Mouse (Mus musculus): ENCODE data around the gene Hsd17b6. TPM values are rescaled to one million over a fixed set of nuclear protein-coding genes. Genes with fewer than 3 reads are reported as not detected.
A peak's percentile ranks its signal among the peaks of the same experiment; 100 is the strongest.

The Hsd17b6 gene
- polyA plus RNA-seq, 1 experiment from 2014 or later, result not detected

DNA sequence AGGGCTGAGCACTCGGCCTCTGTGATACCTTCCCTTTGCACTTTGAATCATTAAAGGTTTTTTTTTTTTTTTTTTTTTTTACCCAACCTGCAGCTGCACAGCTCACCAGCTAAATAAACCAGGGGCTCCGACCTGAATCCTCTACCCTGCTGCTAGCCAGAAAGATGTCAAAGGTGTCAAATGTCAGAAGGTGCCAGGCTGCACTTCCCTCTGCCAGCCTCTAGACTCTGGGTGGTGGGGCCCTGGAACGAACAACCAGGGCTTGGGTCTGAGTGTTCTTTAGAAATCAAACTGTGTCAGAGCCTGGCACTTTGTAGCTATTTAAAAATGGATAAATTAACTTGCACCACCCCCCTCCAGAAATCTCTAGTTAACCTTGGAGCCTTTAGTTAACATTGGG, 45.0 kb downstream of the Hsd17b6 start:
- no peak overlapping the region for H3K27ac ChIP-seq (ENCODE audit: low read depth, low read length)

DNA sequence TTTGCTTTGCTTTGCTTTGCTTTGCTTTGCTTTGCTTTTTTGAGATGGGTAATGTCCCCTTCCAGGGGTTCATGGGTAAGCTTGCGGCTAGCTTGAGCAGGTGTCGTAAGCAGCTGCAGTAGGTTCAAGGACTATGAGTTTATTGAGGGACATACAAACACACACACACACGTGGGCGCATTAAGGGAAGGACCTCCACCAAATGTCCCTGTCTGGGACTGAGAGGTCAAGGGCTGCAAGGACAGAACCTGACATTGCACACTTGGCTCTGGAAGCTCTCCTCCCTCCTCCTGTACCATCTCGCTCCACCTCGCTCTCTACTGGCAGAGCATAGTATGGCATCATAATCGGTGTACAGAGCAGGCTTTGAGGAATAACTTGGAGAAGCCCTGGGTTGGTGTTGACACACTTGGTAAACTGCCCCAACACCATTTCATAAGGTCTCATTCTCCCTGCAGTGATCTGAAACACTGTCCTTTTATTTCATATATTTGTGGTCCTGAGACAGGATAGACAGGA, 48.2 kb downstream of the Hsd17b6 start:
- Histone ChIP-seq H3K27me3 (ENCODE audit: control insufficient read depth, insufficient read depth, low read length) (no peaks in the 10 kb centered on the region), H3K9me3 (ENCODE audit: control insufficient read depth, low read length) (no peaks in the 10 kb centered on the region), H3K9ac (ENCODE audit: low read depth, low read length) (no peak overlapping the region), H3K4me1 (ENCODE audit: control insufficient read depth, insufficient read depth, low read length) (0 out of 2 replicates have a peak, but pooled peaks cover 4% of the 10 kb centered on the region), H3K36me3 (ENCODE audit: control insufficient read depth, insufficient read depth, low read length) (no peaks in the 10 kb centered on the region), H3K27ac (ENCODE audit: low read depth, low read length) (no peak overlapping the region), H3K4me3 (ENCODE audit: low read length) (no peak overlapping the region), H3K4me2 (replicated peaks; ENCODE audit: low read depth, low read length) (no peak overlapping the region)
- WGBS, result 93% methylated on average over 7 of the region's 7 CpGs
- no peak for ATAC-seq (ENCODE audit: low FRiP score, low TSS enrichment)

More for the DNA sequence above, 45.0 kb downstream of the Hsd17b6 start:
- ATAC-seq (ENCODE audit: low FRiP score, low TSS enrichment), result no peak
- Histone ChIP-seq H3K4me3 (ENCODE audit: low read length) (no peak overlapping the region), H3K9ac (ENCODE audit: low read depth, low read length) (no peak overlapping the region), H3K36me3 (ENCODE audit: control insufficient read depth, insufficient read depth, low read length) (no peaks in the 10 kb centered on the region), H3K4me1 (ENCODE audit: control insufficient read depth, insufficient read depth, low read length) (no peaks in the 10 kb centered on the region), H3K27me3 (ENCODE audit: control insufficient read depth, insufficient read depth, low read length) (no peaks in the 10 kb centered on the region), H3K4me2 (replicated peaks; ENCODE audit: low read depth, low read length) (no peak overlapping the region), H3K9me3 (ENCODE audit: control insufficient read depth, low read length) (no peaks in the 10 kb centered on the region)
- WGBS, result 63% methylated on average over 3 of the region's 3 CpGs

DNA sequence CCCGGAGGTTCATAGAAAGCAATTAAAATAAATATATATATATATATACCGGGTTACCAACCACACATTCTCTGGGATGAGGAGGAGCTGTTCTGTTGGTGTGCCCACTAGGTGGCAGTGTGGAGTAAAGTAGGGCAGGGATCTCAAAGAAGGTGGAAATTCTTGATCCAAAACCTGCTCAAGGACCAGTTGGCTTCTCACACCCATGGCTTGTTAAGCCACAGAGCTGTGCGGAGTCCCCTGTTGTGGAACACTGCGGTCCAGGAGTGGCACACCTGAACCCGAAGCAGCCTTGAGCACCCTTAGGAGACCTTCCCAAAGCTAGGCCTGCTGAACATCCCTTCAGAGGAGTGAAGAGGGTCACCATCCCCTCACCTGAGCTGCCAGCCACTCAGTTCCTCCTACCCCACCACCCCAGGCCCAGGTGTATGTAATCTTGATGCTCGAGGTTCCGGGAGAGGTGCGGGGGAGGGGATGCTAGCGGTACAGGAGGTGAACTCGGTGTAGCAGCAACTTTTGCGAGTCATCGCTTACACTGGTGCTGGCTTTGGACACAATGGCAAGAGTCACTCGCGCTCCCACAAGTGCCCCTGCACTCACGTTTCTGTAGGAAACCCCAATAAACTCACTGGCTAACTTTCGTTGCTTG, 51.1 kb downstream of the Hsd17b6 start:
- H3K4me2 ChIP-seq (replicated peaks; ENCODE audit: low read depth, low read length), result no peak overlapping the region

DNA sequence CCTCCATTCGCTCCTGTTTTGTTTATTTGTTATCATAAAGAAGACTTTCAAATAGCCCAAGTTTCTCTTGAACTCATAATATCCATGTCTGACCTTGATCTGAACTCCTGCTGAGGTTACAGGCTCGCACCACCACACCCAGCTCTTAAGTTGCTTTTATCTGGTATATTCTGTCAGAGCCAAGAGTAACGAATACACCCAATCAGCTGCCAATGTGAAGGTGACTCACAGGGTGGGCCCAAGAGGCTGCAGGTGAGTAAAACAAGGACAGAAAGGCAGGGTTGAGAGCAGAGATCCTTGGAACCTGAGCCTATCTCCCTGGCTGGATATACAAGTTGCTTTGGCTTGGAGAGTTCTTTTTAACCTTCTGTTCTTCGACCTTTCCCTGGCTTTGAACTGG, 52.4 kb downstream of the Hsd17b6 start:
- Histone ChIP-seq H3K9ac (ENCODE audit: low read depth, low read length) (no peak overlapping the region), H3K4me3 (ENCODE audit: low read length) (no peak overlapping the region), H3K4me1 (ENCODE audit: control insufficient read depth, insufficient read depth, low read length) (0 out of 2 replicates have a peak, but pooled peaks cover 4% of the 10 kb centered on the region), H3K4me2 (replicated peaks; ENCODE audit: low read depth, low read length) (no peak overlapping the region), H3K36me3 (ENCODE audit: control insufficient read depth, insufficient read depth, low read length) (no peaks in the 10 kb centered on the region), H3K27ac (ENCODE audit: low read depth, low read length) (no peak overlapping the region), H3K9me3 (ENCODE audit: control insufficient read depth, low read length) (no peaks in the 10 kb centered on the region), H3K27me3 (ENCODE audit: control insufficient read depth, insufficient read depth, low read length) (no peaks in the 10 kb centered on the region)
- ATAC-seq (ENCODE audit: low FRiP score, low TSS enrichment), result no peak
- 74% methylated on average over 4 of the region's 4 CpGs for WGBS

More for the DNA sequence above, 51.1 kb downstream of the Hsd17b6 start:
- H3K27ac ChIP-seq (ENCODE audit: low read depth, low read length), result no peak overlapping the region
- no peak overlapping the region for H3K9ac ChIP-seq (ENCODE audit: low read depth, low read length)
- H3K36me3 ChIP-seq (ENCODE audit: control insufficient read depth, insufficient read depth, low read length), result no peaks in the 10 kb centered on the region
- peak; percentile 57; the same call in 1 of the 2 replicates for ATAC-seq (ENCODE audit: low FRiP score, low TSS enrichment)
- H3K27me3 ChIP-seq (ENCODE audit: control insufficient read depth, insufficient read depth, low read length), result no peaks in the 10 kb centered on the region
- 0 out of 2 replicates have a peak, but pooled peaks cover 4% of the 10 kb centered on the region for H3K4me1 ChIP-seq (ENCODE audit: control insufficient read depth, insufficient read depth, low read length)
- no peak overlapping the region for H3K4me3 ChIP-seq (ENCODE audit: low read length)
- 61% methylated on average over 16 of the region's 16 CpGs for WGBS
- H3K9me3 ChIP-seq (ENCODE audit: control insufficient read depth, low read length), result no peaks in the 10 kb centered on the region

DNA sequence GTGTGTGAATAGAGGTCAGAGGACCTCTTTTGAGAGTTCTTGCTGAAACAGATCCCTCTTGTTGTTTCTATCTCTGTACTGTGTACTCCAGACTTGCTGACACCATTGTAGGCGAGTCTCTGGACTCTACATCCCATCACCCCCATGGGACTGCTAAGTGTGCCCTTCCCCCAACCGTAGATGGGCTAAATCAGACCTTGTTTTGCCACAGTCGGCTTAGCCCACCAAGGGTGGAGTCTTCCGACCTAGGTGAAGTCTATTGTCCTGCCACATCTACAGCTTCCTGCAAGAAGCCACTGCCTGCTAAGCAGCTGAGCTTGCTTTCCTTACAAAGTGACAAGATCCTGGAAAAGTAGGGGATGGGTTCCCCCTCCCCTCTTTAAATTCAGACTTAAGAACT, 55.6 kb downstream of the Hsd17b6 start:
- Histone ChIP-seq H3K4me1 (ENCODE audit: control insufficient read depth, insufficient read depth, low read length) (0 out of 2 replicates have a peak, but pooled peaks cover 4% of the 10 kb centered on the region), H3K27me3 (ENCODE audit: control insufficient read depth, insufficient read depth, low read length) (no peaks in the 10 kb centered on the region), H3K36me3 (ENCODE audit: control insufficient read depth, insufficient read depth, low read length) (no peaks in the 10 kb centered on the region), H3K9me3 (ENCODE audit: control insufficient read depth, low read length) (no peaks in the 10 kb centered on the region), H3K9ac (ENCODE audit: low read depth, low read length) (no peak overlapping the region), H3K27ac (ENCODE audit: low read depth, low read length) (no peak overlapping the region), H3K4me2 (replicated peaks; ENCODE audit: low read depth, low read length) (no peak overlapping the region), H3K4me3 (ENCODE audit: low read length) (no peak overlapping the region)
- 77% methylated on average over 4 of the region's 4 CpGs for WGBS
- no peak for ATAC-seq (ENCODE audit: low FRiP score, low TSS enrichment)

DNA sequence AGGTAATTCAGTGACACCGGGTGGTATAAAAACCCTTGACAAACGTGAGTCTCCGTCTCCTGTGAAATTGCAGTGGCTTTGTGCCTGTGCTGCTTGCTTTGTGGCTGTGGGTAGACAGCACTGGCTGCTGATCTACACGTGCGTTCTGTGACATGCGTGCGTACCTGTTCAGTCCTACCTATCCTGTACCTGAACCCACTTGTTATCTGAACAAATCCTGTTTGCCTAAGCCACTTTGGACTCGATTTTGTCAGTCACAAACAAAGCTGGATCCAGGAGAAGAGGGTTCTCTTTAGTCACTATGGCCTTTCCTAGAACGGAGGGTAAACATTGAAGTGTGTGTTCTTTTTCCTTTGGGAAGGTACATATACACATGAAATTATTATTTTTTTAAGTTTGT, 56.0 kb downstream of the Hsd17b6 start:
- Histone ChIP-seq H3K4me1 (ENCODE audit: control insufficient read depth, insufficient read depth, low read length) (0 out of 2 replicates have a peak, but pooled peaks cover 1% of the 10 kb centered on the region), H3K36me3 (ENCODE audit: control insufficient read depth, insufficient read depth, low read length) (no peaks in the 10 kb centered on the region), H3K9ac (ENCODE audit: low read depth, low read length) (no peak overlapping the region), H3K27ac (ENCODE audit: low read depth, low read length) (no peak overlapping the region), H3K27me3 (ENCODE audit: control insufficient read depth, insufficient read depth, low read length) (no peaks in the 10 kb centered on the region), H3K4me3 (ENCODE audit: low read length) (no peak overlapping the region), H3K9me3 (ENCODE audit: control insufficient read depth, low read length) (no peaks in the 10 kb centered on the region), H3K4me2 (replicated peaks; ENCODE audit: low read depth, low read length) (no peak overlapping the region)
- WGBS, result 77% methylated on average over 9 of the region's 9 CpGs
- no peak for ATAC-seq (ENCODE audit: low FRiP score, low TSS enrichment)

DNA sequence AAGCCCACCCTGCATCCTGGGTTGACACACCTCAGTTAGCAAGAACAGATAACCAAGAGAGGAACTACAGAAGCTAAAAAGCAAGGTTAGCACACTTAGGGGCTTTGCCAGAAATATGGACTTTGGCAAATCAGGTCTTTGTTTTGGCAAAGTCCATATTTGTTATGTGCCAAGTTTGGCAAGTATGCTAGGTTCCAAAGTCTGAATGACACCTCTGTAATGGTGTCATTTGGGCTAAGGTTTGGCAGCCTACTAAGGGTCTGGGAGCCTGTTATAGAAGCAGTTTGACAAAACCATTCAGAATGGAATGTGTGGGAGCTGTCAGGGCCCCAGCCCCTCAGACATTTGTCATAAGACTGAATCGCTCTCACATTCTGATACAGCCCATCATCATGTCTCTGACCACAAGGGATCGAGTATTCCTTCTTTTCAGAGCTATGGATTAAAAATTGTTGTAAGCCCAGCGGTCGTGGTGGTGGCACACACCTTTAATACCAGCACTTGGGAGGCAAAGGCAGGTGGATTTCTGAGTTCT, 57.7 kb downstream of the Hsd17b6 start:
- no peak overlapping the region for H3K4me3 ChIP-seq (ENCODE audit: low read length)
- no peaks in the 10 kb centered on the region for H3K36me3 ChIP-seq (ENCODE audit: control insufficient read depth, insufficient read depth, low read length)
- no peak overlapping the region for H3K9ac ChIP-seq (ENCODE audit: low read depth, low read length)
- H3K4me1 ChIP-seq (ENCODE audit: control insufficient read depth, insufficient read depth, low read length), result no peaks in the 10 kb centered on the region
- H3K4me2 ChIP-seq (replicated peaks; ENCODE audit: low read depth, low read length), result no peak overlapping the region
- no peak overlapping the region for H3K27ac ChIP-seq (ENCODE audit: low read depth, low read length)
- 81% methylated on average over 4 of the region's 4 CpGs for WGBS
- H3K9me3 ChIP-seq (ENCODE audit: control insufficient read depth, low read length), result no peaks in the 10 kb centered on the region
- H3K27me3 ChIP-seq (ENCODE audit: control insufficient read depth, insufficient read depth, low read length), result no peaks in the 10 kb centered on the region
- no peak for ATAC-seq (ENCODE audit: low FRiP score, low TSS enrichment)

DNA sequence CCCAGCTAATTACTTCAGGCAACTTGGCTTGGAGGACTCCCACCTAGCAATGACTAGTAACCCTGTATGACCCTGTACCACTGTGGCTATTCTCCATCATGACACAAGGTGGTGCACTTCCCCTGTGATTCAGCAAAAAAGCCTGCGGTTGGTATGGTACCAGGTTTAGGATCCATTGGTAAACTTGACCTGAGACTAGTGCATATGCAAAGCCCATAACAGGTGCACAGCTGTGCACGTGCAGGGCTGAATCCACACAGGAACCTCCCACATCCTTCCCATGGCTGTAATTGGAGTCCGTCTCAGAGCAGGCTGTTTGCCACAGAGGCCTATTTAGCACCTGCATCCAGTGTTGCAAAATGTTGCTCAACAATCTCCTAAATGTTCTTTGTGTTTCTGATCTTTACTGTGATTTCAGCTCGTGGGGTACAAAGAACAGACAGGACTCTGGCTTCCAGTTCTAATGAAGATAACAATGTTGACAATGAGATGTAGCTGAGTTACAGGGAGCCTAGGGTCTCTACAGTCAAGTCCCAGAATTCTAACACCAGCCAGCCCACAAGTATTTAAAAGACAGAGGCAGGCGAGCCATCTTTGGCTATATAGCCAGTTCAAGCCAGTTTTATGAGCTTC, 61.9 kb downstream of the Hsd17b6 start:
- no peaks in the 10 kb centered on the region for H3K36me3 ChIP-seq (ENCODE audit: control insufficient read depth, insufficient read depth, low read length)
- no peaks in the 10 kb centered on the region for H3K27me3 ChIP-seq (ENCODE audit: control insufficient read depth, insufficient read depth, low read length)
- 26% methylated on average over 5 of the region's 5 CpGs for WGBS
- H3K27ac ChIP-seq (ENCODE audit: low read depth, low read length), result no peak overlapping the region
- peak; percentile 82 for ATAC-seq (ENCODE audit: low FRiP score, low TSS enrichment)
- H3K4me2 ChIP-seq (replicated peaks; ENCODE audit: low read depth, low read length), result no peak overlapping the region
- H3K4me3 ChIP-seq (ENCODE audit: low read length), result no peak overlapping the region
- no peak overlapping the region for H3K9ac ChIP-seq (ENCODE audit: low read depth, low read length)
- no peaks in the 10 kb centered on the region for H3K4me1 ChIP-seq (ENCODE audit: control insufficient read depth, insufficient read depth, low read length)
- no peaks in the 10 kb centered on the region for H3K9me3 ChIP-seq (ENCODE audit: control insufficient read depth, low read length)

Data from kidney, embryonic 14.5 days (tissue).